Mouse (Mus musculus) stomach, postnatal 0 days (tissue): ENCODE results near the gene Shisal1.

Experiments used
- CTCF ChIP-seq: IDR thresholded peaks from 2 replicates; pipeline ENCODE4 v1.5.1; 2016; ENCODE audit warnings: antibody characterized with exemption, low read depth, mild to moderate bottlenecking, moderate library complexity
- EP300 ChIP-seq: optimal IDR thresholded peaks from 2 replicates; pipeline ENCODE3; 2016; ENCODE audit warnings: antibody characterized with exemption

DNA sequence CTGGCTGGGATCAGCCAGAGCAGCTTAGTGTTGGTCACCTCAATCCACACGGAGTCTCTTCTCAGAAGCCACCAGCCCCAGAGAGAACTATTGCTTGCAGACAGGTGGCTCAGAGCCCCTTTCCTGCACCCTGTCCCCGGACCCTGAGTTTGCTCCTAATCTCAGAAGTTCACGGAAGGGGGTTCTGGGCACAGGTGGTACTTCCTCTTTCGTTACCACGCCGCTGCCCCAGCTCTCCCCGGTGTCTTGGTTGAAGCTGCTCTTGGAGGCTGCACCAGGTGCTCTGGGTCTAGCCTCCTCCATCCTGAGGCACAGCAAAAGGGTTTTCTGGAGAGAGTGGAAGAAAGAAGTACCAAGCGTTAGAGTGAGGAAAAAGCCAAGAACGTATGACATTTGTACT is 62.8 kb downstream of the Shisal1 start:
- TF ChIP-seq EP300 (no peak), CTCF (no peak)
